Mouse (Mus musculus) spleen, adult 2 months (tissue): ENCODE data around the gene Tmpo.

Source experiments
- CTCF ChIP-seq: fragments of 200-500 bp; IDR thresholded peaks from 2 replicates; pipeline ENCODE4 v1.5.1; 2011; ENCODE audit warnings: mild to moderate bottlenecking, inconsistent platforms; ENCODE audit not compliant: insufficient read depth, insufficient read length, insufficient replicate concordance; ENCODE audit errors: extremely low read depth
- POLR2A ChIP-seq: fragments of 200-500 bp; IDR thresholded peaks from 2 replicates; pipeline ENCODE4 v1.6.1; 2011; ENCODE audit warnings: low read depth, low read length, inconsistent platforms

DNA sequence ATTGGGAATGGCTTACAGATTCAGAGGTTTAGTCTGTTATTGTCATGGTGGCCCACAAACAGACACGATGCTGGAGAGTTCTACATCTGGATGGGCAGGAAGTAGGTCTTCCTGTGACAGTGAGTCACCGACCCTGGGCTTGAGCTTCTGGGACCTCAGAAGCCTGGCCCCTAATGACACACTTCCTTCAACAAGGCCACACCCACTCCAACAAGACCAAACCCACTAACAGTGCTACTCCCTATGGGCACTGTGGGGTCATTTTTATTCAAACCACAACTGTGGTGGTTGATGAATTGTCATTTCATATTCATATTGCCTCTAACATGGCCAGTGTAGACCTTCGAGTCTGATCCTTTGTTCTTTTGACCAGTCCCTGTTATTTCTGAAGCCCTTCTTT lies 42.8 kb downstream of the Tmpo start:
- TF ChIP-seq CTCF = no peak
- TF ChIP-seq POLR2A = no peak
